Mouse (Mus musculus): Measurements from ENCODE around the gene Rrh. TPM values are rescaled to one million over a fixed set of nuclear protein-coding genes. Genes with fewer than 3 reads are reported as not detected.

Gene Rrh
- total RNA-seq (2023): 2.7 TPM

DNA sequence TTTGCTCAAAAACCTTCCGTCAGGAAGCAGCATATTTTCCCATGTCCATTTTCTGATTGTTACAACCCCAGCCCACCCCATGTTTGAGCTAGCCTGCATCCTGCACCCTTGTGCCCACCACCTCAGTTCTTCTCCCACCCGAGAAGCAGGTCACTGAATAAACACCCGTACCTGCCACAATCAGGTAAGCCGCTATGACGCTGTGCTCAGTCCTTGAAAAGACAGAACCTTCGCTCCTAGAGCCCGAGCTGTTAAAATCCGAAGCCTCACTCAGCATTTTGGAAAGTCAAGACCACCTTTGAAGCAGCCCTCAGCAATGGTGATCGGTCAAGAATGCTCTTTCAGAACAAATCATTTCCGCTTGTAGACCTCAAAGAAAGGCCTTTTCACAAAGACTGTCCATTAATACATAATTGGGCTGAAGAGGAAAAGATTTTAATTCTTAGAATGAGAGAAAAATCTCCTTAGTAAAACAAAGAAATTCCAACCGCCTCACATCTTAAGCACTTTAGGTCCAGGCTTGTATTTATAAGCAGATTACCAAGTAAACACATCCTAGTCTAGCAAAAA lies at the start of gene Rrh:
Rrh (minus strand) TSS at position 382 of the 570 bp plus-strand sequence.

DNA sequence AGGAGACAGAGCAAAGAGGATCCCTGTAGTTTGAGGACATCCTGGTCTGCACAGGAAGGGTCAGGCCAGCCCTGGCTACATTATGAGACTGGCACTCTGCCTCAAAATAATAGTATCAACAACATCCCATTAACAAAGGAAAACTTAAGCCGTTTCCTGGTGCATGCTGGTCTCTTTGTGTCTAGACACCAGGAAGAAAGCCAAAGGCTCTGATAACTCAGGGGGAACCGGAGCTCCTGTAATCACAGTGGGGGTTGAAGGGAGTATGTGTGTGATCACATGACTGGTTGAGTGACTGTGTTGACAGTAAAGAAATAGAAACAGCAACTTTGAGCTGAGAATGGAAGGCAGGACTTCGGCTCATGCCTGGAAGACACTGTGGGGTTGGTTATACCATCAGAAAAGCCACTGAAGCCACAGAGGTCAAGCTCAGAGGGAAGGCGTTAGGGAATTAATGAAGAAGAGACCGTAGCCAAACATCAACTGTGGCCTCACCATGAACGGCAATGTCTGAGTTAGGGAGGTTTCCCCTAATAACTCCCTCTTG lies 13.1 kb upstream of the Rrh start, which contains the start of gene Cfi:
Cfi (plus strand) TSS at position 497 of the 547 bp plus-strand sequence.

GRCm38 (mm10) chr3:129831035-129831568 lies 8.7 kb upstream of the Rrh start, which contains the start of gene Gar1:
Gene Gar1 (minus strand): TSS chr3:129831396.

DNA sequence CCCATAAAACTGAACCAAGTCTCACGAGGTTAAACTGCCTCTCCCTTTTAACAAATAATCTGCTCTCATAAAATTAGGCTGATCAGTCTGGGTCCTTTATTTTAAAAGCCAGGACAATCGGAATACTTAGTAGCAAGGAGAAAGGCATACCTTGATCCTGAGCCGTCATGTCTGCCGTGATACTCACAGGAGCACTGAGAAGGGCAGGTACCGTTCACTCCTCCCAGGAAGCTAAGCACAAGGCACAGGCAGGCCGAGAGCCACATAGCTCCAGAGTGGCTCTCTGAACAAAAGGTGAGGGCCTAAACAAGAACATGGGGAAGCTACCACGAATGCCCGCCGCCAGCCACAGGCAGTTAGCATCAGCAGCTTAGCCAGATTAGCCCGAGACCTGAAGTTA lies 18.6 kb downstream of the Rrh start, which contains the start of gene Lrit3:
Lrit3 (minus strand) TSS at position 266 of the 400 bp plus-strand sequence.

DNA sequence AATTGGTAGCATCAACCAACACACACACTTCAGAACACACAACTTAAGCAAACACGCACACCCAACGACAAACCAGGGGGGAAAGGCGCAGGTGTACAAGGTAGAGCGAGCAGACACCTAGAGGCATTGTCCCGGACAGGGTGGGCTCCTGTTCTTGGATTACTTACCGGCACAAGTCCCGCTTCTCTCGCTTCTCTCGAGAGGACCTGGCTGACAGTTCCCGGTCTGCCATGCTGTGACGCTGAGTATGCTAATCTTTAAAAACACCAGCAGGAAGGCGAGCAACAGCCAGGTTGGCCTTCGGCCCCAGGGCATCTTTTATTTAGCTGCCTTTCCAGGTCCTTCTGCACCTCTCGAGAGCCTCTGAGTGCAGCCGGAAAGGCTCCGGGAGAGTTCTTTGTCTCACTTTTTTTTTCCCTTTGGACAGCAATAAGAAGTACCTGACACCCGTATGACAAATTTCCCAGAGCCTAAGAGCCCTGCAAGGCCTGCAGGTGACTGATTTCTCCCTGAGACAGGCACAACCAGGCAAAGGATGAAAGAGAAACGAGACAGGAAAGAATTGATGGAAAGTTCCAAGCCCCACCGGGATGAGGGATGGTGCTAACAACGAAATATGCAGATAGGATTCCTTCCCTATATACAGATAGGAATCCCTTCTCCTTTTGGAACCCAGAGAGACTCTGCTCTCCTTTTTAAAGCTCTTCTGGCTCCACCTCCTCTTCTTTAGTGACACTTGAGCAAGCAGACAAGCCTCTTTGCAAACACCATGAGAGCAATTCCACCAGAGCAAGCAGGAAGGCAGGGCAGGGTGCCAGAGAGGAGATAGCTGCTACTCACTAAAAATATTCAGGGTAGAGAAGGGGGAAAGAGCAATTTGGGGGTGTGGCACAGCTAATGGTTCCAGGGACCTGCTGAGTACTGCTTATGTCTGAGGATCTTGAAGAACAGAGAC lies 67.5 kb downstream of the Rrh start, which contains the start of gene Egf:
Egf (minus strand) TSS at position 667 of the 955 bp plus-strand sequence.

Other genes with a start within 250 kb of the Rrh start
- gene Egf, start 67.3 kb downstream of the Rrh start, total RNA-seq (2023): 4.1 TPM
- gene Lrit3, start 18.6 kb downstream of the Rrh start, total RNA-seq (2023): not detected
- gene Gar1, start 8.8 kb upstream of the Rrh start, total RNA-seq (2023): 82.0 TPM
- not detected for gene Cfi, start 13.3 kb upstream of the Rrh start, total RNA-seq (2023)
- gene Pla2g12a, start 56.0 kb upstream of the Rrh start, total RNA-seq (2023): 11.1 TPM
- 19.7 TPM for gene Casp6, start 78.8 kb upstream of the Rrh start, total RNA-seq (2023)
- 3.5 TPM for gene Mcub, start 147.6 kb upstream of the Rrh start, total RNA-seq (2023)
- 121 TPM for gene Sec24b, start 239.0 kb upstream of the Rrh start, total RNA-seq (2023)